Mouse (Mus musculus) liver, adult 2 months (tissue): Measurements from ENCODE around the gene Epsti1. TPM values are rescaled to one million over a fixed set of nuclear protein-coding genes. Genes with fewer than 3 reads are reported as not detected.

Experiments
- DNase-seq: peaks from one replicate; pipeline ENCODE4 v3.0.0-alpha.2; 2011; ENCODE audit warnings: low read depth, low spot score; ENCODE audit errors: extremely low read depth
- H3K27ac ChIP-seq: fragments of 200-500 bp; replicated peaks from 2 replicates; pipeline ENCODE4 v1.5.1; 2012; ENCODE audit warnings: low read depth, mild to moderate bottlenecking, control low read depth, inconsistent platforms, low read length; ENCODE audit not compliant: insufficient read depth
- H3K27me3 ChIP-seq: fragments of 200-500 bp; 2 replicates; pipeline ENCODE4 v1.6.1; 2012; ENCODE audit warnings: mild to moderate bottlenecking, moderate library complexity, low read length, inconsistent platforms; ENCODE audit not compliant: control insufficient read depth, insufficient read depth
- H3K36me3 ChIP-seq: fragments of 200-500 bp; 2 replicates; pipeline ENCODE4 v1.6.1; 2012; ENCODE audit warnings: low read length, inconsistent platforms; ENCODE audit not compliant: control insufficient read depth, insufficient read depth
- H3K4me1 ChIP-seq: fragments of 200-500 bp; 2 replicates; pipeline ENCODE4 v1.6.1; 2011; ENCODE audit warnings: low read length; ENCODE audit not compliant: control insufficient read depth, insufficient read depth
- H3K4me3 ChIP-seq: fragments of 200-500 bp; 2 replicates; pipeline ENCODE4 v1.5.1; 2011; ENCODE audit warnings: low read depth, mild to moderate bottlenecking, control low read depth, low read length, moderate library complexity; ENCODE audit not compliant: insufficient read depth
- H3K79me2 ChIP-seq: fragments of 200-500 bp; 2 replicates; pipeline ENCODE4 v1.6.1; 2012; ENCODE audit warnings: inconsistent platforms, mild to moderate bottlenecking, low read length, moderate library complexity; ENCODE audit not compliant: control insufficient read depth, insufficient read depth
- H3K9ac ChIP-seq: fragments of 200-500 bp; 2 replicates; pipeline ENCODE4 v1.6.1; 2012; ENCODE audit warnings: low read depth, mild to moderate bottlenecking, control low read depth, inconsistent platforms, low read length
- CTCF ChIP-seq: fragments of 200-500 bp; IDR thresholded peaks from 2 replicates; pipeline ENCODE4 v1.5.1; 2011; ENCODE audit warnings: low read depth, low read length, control low read depth
- POLR2A ChIP-seq: fragments of 200-500 bp; IDR thresholded peaks from 2 replicates; pipeline ENCODE4 v1.6.1; 2011; ENCODE audit warnings: low read length, control low read depth; ENCODE audit not compliant: insufficient read depth; ENCODE audit errors: extremely low read depth
- WGBS: fragments of 180-500 bp; shearing (Covaris S2); methylation state at CpG from one replicate; pipeline ENCODE4 v1.1.7; 2018; 5-methylcytosine and 5-hydroxymethylcytosine counted together
- polyA plus RNA-seq: library from polyadenylated mRNA; depleted of rRNA; stranded (reverse); fragments of >200 nt; gene quantifications from 2 replicates; pipeline ENCODE4 v1.2.3, GENCODE M21; 2012; rRNA removed
- total RNA-seq: library from RNA; depleted of rRNA; stranded (reverse); fragments of >200 nt; gene quantifications from 2 replicates; pipeline ENCODE4 v1.2.3, GENCODE M21; 2014; rRNA removed

Gene Epsti1
- total RNA-seq (3.7 and 5.9 TPM in 2 replicates), polyA plus RNA-seq (0.95 and 1.4 TPM in 2 replicates)

GRCm38 (mm10) chr14:77904171-77904762 is at the start of gene Epsti1:
Gene Epsti1 (plus strand): TSS chr14:77904239.
- peak; percentile 16 for DNase-seq

DNA sequence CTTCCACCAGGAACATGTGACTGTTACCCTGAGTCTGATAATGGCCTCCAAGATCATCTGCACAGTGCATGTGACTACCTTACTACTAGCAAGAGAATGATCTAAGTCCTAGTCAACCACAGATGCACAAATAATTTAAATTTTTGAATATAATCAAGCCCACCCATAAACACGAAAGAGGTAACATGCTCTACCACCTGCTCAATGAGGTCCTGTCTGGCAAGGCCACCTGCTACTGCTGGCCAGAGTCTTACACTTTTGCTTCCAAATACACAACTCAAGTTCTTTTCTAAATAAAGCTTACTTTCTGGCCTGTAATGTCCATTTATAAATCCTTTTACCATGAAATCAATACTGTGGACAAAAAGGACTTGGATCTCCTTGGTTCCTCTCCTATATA is 44.1 kb upstream of the Epsti1 start:
- H3K9ac ChIP-seq, result no peak overlapping the region
- TF ChIP-seq CTCF (no peak), POLR2A (no peak)
- WGBS, result 97% methylated on average over 1 of the region's 1 CpGs
- H3K4me1 ChIP-seq, result peaks cover 4% of the 10 kb centered on the region; the same call in 1 of the 2 replicates
- no peaks in the 10 kb centered on the region; the same call in 1 of the 2 replicates for H3K36me3 ChIP-seq
- no peak for DNase-seq
- H3K79me2 ChIP-seq, result no peaks in the 10 kb centered on the region; the same call in 1 of the 2 replicates
- H3K4me3 ChIP-seq, result no peak overlapping the region
- no peaks in the 10 kb centered on the region for H3K27me3 ChIP-seq
- H3K27ac ChIP-seq, result no peak overlapping the region

More at GRCm38 (mm10) chr14:77904171-77904762, at the start of gene Epsti1:
- no peaks in the 10 kb centered on the region for H3K36me3 ChIP-seq
- no peaks in the 10 kb centered on the region for H3K4me1 ChIP-seq
- H3K79me2 ChIP-seq, result no peaks in the 10 kb centered on the region
- peak within 1 kb of the TSS; percentile 81 for H3K27ac ChIP-seq
- H3K4me3 ChIP-seq, result peak within 1 kb of the TSS; percentile 96
- peak within 1 kb of the TSS; percentile 79 for H3K9ac ChIP-seq
- TF ChIP-seq POLR2A (no peak), CTCF (no peak)
- 0 out of 2 replicates have a peak, but pooled peaks cover 2% of the 10 kb centered on the region for H3K27me3 ChIP-seq
- 59% methylated on average over 15 of the region's 15 CpGs for WGBS

DNA sequence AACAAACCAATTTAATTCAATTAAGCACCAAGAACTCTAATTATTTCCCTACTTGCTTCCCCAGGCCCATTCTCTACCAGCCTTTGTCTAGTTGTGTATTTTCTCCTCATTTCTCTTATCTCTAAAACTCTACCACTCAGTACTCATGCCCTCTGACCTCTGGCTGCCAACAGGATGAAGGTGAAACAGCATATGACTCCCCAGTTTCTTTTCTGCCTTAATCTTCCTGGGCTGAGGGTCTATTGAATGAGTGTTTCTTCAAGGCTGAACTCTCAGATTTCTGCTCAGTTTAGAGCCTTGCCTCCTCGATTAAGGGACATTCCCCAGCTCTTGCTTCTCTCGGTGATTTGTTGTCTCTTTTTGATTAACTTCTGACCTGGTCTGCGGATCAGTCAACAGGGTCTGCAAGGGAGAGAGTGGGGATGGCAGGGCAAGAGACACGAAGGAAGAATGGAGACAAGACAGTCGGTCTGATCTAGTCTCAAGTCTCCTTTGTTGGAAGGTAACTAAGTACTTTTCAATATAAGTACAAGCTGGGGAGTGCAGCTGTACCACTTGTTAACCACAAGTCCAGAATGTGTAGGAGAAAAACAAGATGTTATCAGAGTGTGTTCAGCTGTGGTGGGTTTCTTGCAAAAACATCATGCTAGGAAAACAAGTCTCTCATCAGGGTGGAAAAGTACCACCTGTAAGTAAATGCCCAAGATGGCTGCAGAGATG is 43.0 kb upstream of the Epsti1 start:
- Histone ChIP-seq H3K27ac (no peak overlapping the region), H3K4me1 (peaks cover 4% of the 10 kb centered on the region; the same call in 1 of the 2 replicates), H3K27me3 (no peaks in the 10 kb centered on the region), H3K4me3 (no peak overlapping the region), H3K79me2 (no peaks in the 10 kb centered on the region; the same call in 1 of the 2 replicates), H3K9ac (no peak overlapping the region), H3K36me3 (no peaks in the 10 kb centered on the region)
- WGBS, result 38% methylated on average over 5 of the region's 5 CpGs
- DNase-seq, result no peak
- no peak for TF ChIP-seq CTCF
- TF ChIP-seq POLR2A, result no peak

- H3K9ac ChIP-seq, result no peak overlapping the region
- no peaks in the 10 kb centered on the region for H3K27me3 ChIP-seq
- H3K4me3 ChIP-seq, result no peak overlapping the region
- TF ChIP-seq CTCF (no peak), POLR2A (no peak)
- H3K79me2 ChIP-seq, result peaks cover 5% of the 10 kb centered on the region; the same call in 1 of the 2 replicates
- no peaks in the 10 kb centered on the region for H3K36me3 ChIP-seq
- no peak overlapping the region for H3K27ac ChIP-seq
- H3K4me1 ChIP-seq, result peaks cover 4% of the 10 kb centered on the region; the same call in 1 of the 2 replicates
- 85% methylated on average over 3 of the region's 3 CpGs for WGBS
- DNase-seq, result no peak
Observed at GRCm38 (mm10) chr14:77864051-77864450, 40.0 kb upstream of the Epsti1 start.

DNA sequence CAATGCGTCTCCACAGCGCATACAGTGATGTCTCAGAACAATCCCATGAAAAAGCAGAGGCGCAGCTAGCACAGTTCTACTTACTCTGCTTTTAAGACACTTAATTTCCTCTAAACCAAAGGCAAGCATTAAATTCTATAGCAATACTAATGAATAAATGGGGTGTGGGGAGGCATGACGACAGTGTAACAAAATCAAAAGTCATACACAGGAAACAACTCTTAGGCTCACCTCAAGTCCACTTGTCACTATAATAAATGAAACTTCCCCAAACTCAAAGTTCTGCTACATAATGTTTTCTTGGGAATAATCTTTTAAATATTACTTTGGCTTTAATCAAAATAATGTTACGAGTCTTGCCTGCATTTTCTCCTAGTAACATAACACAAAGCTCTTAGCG is 39.5 kb upstream of the Epsti1 start:
- no peak overlapping the region for H3K4me3 ChIP-seq
- DNase-seq, result no peak
- no peak overlapping the region for H3K27ac ChIP-seq
- H3K27me3 ChIP-seq, result no peaks in the 10 kb centered on the region
- TF ChIP-seq POLR2A (no peak), CTCF (no peak)
- H3K9ac ChIP-seq, result no peak overlapping the region
- 96% methylated on average over 6 of the region's 6 CpGs for WGBS
- H3K4me1 ChIP-seq, result peaks cover 4% of the 10 kb centered on the region; the same call in 1 of the 2 replicates
- no peaks in the 10 kb centered on the region for H3K36me3 ChIP-seq
- H3K79me2 ChIP-seq, result peaks cover 5% of the 10 kb centered on the region; the same call in 1 of the 2 replicates

DNA sequence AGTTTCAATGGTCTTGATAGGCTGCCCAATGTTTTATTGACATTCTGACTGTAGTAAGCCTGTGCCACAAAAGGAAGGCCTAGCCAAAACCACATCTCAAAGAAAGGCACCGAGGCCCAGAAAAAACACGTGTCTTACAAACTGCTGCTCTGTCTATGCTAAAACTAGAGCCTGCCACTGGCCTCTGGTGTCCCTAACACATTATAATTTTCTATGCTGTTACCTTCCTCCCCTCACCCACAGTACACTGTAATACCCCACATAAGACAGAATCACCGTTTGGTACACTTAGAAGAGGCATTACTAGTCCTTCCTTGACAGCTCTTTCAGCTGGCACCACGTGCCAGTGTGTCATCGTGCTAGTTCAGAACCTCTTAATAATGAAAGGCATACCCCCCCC is 36.4 kb upstream of the Epsti1 start:
- Histone ChIP-seq H3K4me1 (no peaks in the 10 kb centered on the region), H3K36me3 (no peaks in the 10 kb centered on the region), H3K4me3 (no peak overlapping the region), H3K27me3 (no peaks in the 10 kb centered on the region), H3K9ac (no peak overlapping the region), H3K79me2 (peaks cover 5% of the 10 kb centered on the region; the same call in 1 of the 2 replicates), H3K27ac (no peak overlapping the region)
- WGBS, result 90% methylated on average over 5 of the region's 5 CpGs
- TF ChIP-seq POLR2A, result no peak
- no peak for TF ChIP-seq CTCF
- DNase-seq, result no peak
